Mouse (Mus musculus): ENCODE results near the gene Rasgrp3.

Rasgrp3 gene

DNA sequence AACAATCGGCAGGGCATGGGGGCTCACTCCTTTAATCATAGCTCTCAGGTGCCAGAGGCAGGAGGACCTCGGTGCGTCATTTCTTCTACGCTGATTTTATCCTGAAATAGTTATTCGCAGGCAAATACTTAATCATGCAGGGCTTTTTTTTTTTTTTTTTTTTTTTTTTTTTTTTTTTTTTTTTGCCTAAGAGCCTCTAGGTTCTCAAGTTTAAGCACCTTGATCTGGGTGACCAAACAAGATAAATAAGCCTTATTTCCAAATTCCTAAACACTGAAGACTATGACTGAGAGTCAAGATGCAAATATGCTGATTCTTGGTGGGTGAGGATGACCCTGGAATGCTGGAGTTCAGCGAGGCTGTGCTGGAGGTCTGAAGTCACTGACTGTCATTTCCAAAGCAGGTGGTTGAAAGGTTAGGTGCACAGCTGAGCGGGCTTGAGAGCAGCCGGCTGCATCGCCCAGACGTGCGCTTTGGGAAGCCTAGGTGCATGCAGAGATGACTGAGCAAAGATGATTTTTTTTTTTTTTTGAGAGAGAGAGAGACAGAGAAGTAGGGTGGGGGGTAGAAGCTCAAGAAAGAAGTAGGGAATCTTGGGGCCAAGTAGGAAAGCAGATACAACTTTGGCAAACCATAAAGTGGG is 115.2 kb downstream of the Rasgrp3 start:
- peak; percentile 20 for DNase-seq

DNA sequence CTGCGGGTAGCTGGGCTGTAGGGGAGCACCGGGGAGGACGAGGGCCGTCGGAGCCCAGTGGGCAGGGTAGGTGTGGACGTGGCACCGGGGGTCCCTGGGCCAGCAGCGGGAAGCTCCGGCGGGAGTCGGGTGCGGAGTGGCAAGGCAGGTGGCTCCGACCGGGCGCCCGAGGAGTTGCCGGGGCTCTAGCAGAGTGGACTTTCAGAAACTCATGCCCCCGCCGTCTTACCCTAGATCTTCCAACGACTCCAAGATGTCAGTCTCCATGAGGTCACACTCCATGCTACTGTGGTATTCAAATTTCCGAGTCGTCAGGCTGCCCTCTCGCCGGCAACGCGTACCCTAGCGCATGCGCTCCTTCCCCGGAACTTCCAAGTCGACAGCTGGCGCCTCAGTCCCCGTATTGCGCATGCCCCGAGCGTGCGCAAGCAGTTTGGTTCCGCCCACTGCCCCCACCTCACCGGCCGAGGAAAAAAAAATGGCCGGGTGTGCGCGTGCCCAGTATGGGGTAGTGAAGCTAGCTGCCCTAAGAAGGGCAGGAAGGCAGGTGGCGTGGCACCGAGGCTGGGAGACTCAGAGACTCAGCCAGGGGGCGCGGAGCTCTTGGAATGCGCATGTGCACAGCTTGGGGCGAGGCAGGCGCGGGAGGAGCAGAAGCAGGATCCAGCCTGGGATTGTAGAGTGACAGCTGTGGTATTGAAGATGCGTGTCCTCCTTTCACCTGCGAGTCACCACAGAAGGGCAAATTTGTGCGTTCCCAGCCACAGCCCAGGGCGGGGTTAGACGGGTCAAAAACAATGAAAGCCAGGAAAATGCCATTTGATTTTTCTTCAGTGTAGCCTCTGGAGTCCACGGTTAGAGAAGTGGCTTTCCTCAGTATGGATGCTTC is 116.1 kb downstream of the Rasgrp3 start, which contains the start of gene Fam98a:
Fam98a (minus strand) TSS at position 435 of the 889 bp plus-strand sequence.
- DNase-seq = peak; percentile 97

- DNase-seq = no peak
Observed at GRCm38 (mm10) chr17:75557031-75557430, 121.3 kb downstream of the Rasgrp3 start.

DNA sequence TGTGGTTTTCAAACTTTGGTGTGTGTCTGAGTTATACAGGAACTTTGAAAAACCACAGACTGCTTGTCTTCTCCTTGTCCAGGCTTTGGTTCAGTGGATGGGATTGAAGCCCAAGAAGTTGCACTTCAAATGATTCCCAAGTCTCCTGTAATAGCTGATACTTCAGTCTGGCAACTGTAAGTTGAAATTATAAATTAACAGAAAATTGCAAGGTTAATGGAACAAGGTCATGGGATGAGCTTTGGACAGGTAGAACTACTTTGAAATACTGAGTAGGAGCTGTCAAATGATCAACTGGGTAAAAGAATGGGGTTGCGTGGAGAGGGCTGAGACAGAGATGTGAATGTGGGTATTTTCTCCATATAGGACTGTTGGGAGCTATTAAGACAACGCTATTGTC is 122.3 kb downstream of the Rasgrp3 start:
- DNase-seq = no peak

DNA sequence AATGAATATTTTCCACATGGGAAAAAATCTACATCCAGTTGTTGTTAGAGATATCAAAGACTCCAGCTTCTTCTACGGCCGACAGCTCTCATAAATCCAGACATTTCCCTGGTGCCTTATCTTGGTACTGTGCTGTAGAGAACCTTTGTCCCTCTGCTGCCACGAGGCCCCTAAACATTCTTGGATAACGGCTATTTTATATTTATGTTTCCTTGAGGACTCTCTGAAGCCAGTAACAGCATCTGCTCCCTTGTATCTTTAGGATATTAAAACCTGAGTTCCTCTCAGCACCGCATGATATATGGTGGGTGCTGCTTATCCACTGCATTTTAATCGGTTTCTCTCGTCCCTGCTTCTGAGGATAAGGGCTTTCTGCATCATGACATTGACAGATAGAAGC is 139.9 kb downstream of the Rasgrp3 start:
- DNase-seq = no peak

Data from cerebellum, adult 8-10 months (tissue).